In genomic region chr15:42914099-42914498, GRCm38 (mm10) we compare ENCODE assay signal across 8 mouse cellular contexts.
A peak's percentile ranks its signal among the peaks of the same experiment; 100 is the strongest.
DNase-seq lines count a peak whose midpoint lies in the region; ATAC-seq and TF ChIP-seq lines count a peak whose summit lies in the region.

No protein-coding gene starts in this region.

- H3K36me3 ChIP-seq in intestine, postnatal 0 days (ENCODE audit: control insufficient read depth, insufficient read depth) = no peaks in the 10 kb centered on the region
- no peaks in the 10 kb centered on the region for H3K36me3 ChIP-seq in intestine, embryonic 16.5 days (ENCODE audit: control insufficient read depth, insufficient read depth, low read length)
- H3K36me3 ChIP-seq in hindbrain, embryonic 16.5 days (ENCODE audit: control insufficient read depth, insufficient read depth, low read length) = no peaks in the 10 kb centered on the region

- no peaks in the 10 kb centered on the region for H3K4me1 ChIP-seq in intestine, postnatal 0 days (replicated peaks; ENCODE audit: control insufficient read depth, insufficient read depth, low read length)
- no peaks in the 10 kb centered on the region for H3K4me1 ChIP-seq in intestine, embryonic 16.5 days (ENCODE audit: control insufficient read depth, insufficient read depth, low read length)
- no peaks in the 10 kb centered on the region; the same call in 1 of the 2 replicates for H3K4me1 ChIP-seq in hindbrain, embryonic 16.5 days (ENCODE audit: control insufficient read depth, insufficient read depth, low read depth, low read length)

- no peaks in the 10 kb centered on the region for H3K27me3 ChIP-seq in intestine, postnatal 0 days (replicated peaks; ENCODE audit: control insufficient read depth, insufficient read depth, low read length)
- no peaks in the 10 kb centered on the region for H3K27me3 ChIP-seq in intestine, embryonic 16.5 days (replicated peaks; ENCODE audit: control insufficient read depth, insufficient read depth, low read length)
- no peaks in the 10 kb centered on the region for H3K27me3 ChIP-seq in hindbrain, embryonic 16.5 days (replicated peaks; ENCODE audit: control insufficient read depth, insufficient read depth, low read length)

- H3K9me3 ChIP-seq in intestine, postnatal 0 days (ENCODE audit: control insufficient read depth) = no peaks in the 10 kb centered on the region
- no peaks in the 10 kb centered on the region for H3K9me3 ChIP-seq in intestine, embryonic 16.5 days (ENCODE audit: control insufficient read depth, low read length)
- H3K9me3 ChIP-seq in hindbrain, embryonic 16.5 days (ENCODE audit: control insufficient read depth, low read length) = no peaks in the 10 kb centered on the region

- ATAC-seq in intestine, postnatal 0 days = no peak
- no peak for ATAC-seq in intestine, embryonic 16.5 days
- ATAC-seq in hindbrain, embryonic 16.5 days = peak; percentile 80; the same call in 1 of the 2 replicates

- no peak overlapping the region for H3K4me2 ChIP-seq in intestine, postnatal 0 days (replicated peaks; ENCODE audit: low read depth)
- H3K4me2 ChIP-seq in intestine, embryonic 16.5 days (ENCODE audit: low read depth, low read length) = no peak overlapping the region
- H3K4me2 ChIP-seq in hindbrain, embryonic 16.5 days (ENCODE audit: low read length) = no peak overlapping the region

- 3% methylated on average over 3 of the region's 3 CpGs for WGBS in intestine, postnatal 0 days
- 10% methylated on average over 3 of the region's 3 CpGs for WGBS in intestine, embryonic 16.5 days
- 6% methylated on average over 3 of the region's 3 CpGs for WGBS in hindbrain, embryonic 16.5 days

- H3K27ac ChIP-seq in intestine, postnatal 0 days (ENCODE audit: low read depth, low read length) = no peak overlapping the region
- H3K27ac ChIP-seq in intestine, embryonic 16.5 days (ENCODE audit: low read length) = no peak overlapping the region
- H3K27ac ChIP-seq in hindbrain, embryonic 16.5 days (ENCODE audit: low read depth, low read length) = no peak overlapping the region

- TF ChIP-seq CTCF in intestine, postnatal 0 days (IDR thresholded peaks at IDR 0.05; ENCODE audit: low read depth) = peak; percentile 87
- TF ChIP-seq CTCF in brain, embryonic 14.5 days (IDR thresholded peaks at IDR 0.05; ENCODE audit: borderline replicate concordance, extremely low read depth, insufficient read depth, insufficient read length) = peak; percentile 86

- H3K4me3 ChIP-seq in intestine, postnatal 0 days (ENCODE audit: low read depth, low read length) = no peak overlapping the region
- no peak overlapping the region for H3K4me3 ChIP-seq in intestine, embryonic 16.5 days (ENCODE audit: low read length)
- H3K4me3 ChIP-seq in hindbrain, embryonic 16.5 days (ENCODE audit: low read length) = no peak overlapping the region

- intact Hi-C loops in left cerebral cortex, postnatal 36 days (cut with DNase I) = loop anchor here (5.0 kb wide), 1 partner anchor 197 kb away; no protein-coding TSS in a partner anchor

- H3K9ac ChIP-seq in intestine, postnatal 0 days (ENCODE audit: low read depth, low read length) = no peak overlapping the region
- H3K9ac ChIP-seq in intestine, embryonic 16.5 days (ENCODE audit: low read depth, low read length) = no peak overlapping the region
- H3K9ac ChIP-seq in hindbrain, embryonic 16.5 days (ENCODE audit: low read depth, low read length) = no peak overlapping the region

- DNase-seq in brain, embryonic 14.5 days (ENCODE audit: low read depth) = peak; percentile 82
- peak; percentile 14 for DNase-seq in fibroblast of lung, adult 2 months (ENCODE audit: low read depth)
- DNase-seq in left cerebral cortex, postnatal 36 days (ENCODE audit: low spot score in 2 of 2) = peak; percentile 35 to 68
- peak; percentile 71 for DNase-seq in neural tube, embryonic 10.5 days (ENCODE audit: extremely low spot score, low spot score)
- DNase-seq in thymus, postnatal 0 days (ENCODE audit: low spot score) = peak; percentile 54

- no peak for TF ChIP-seq POLR2A in brain, embryonic 14.5 days (IDR thresholded peaks at IDR 0.05; ENCODE audit: borderline replicate concordance, extremely low read depth, insufficient read depth, insufficient read length, poor library complexity, severe bottlenecking)

Comparison
In these comparisons a context has a peak if more than half of its experiments do, and no peak if none do; other contexts are left out.
1. DNase-seq: peak in every context shown above with its lines; median percentile 82 in brain, embryonic 14.5 days; 71 in neural tube, embryonic 10.5 days; 54 in thymus, postnatal 0 days; 52 in left cerebral cortex, postnatal 36 days; 14 in fibroblast of lung, adult 2 months.